Mouse (Mus musculus) B cell, adult 62 days (primary cell): ENCODE measurements around the gene Dnajb7. TPM values are rescaled to one million over a fixed set of nuclear protein-coding genes. Genes with fewer than 3 reads are reported as not detected.

Experiments used
- total RNA-seq: library from RNA; stranded (reverse); gene quantifications from 4 replicates; pipeline ENCODE4 v1.2.4, GENCODE M21; 2023

The Dnajb7 gene
- not detected in 4 replicates for total RNA-seq

GRCm38 (mm10) chr15:81408199-81408598, at the start of gene Dnajb7:
TSS of gene Dnajb7 (minus strand) at chr15:81408299.

DNA sequence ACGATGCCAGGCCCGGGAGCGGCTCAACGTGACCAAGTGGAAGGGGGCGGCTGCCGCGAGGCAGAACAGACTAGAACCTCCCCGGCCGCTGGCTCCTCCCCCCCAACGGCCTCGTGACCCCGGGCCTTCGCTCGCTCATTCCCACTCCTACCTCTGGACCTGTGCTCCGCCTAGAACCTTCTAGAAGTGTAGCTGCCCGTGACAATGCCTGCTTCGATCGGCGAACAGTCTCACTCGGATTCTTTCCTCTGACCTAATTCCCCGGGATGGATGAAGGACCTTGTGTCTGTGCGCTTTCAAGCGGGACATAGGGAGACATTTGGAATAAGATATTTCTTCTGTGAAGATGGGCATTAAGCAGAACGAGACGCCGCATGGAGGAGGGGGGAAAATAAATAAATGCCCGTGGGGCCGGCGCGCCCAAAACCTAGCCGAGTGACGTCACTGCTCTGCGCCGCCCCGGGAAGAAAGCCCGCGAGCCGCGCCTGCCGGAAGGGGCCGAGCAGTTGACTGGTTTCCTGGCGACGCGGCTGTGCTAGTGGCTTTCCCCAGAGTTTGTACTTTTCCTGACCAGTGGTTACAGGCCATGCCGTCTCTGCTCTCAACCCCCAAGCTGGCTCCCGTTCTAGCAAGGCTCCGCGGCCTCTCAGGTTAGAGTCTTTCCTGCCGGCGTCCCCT, 8.3 kb downstream of the Dnajb7 start, which contains the start of the genes St13 and Xpnpep3:
Gene St13, minus strand, starts transcription at position 440 of the 678 bp plus-strand sequence.
Gene Xpnpep3, plus strand, starts transcription at position 501 of the 678 bp plus-strand sequence.

GRCm38 (mm10) chr15:81360345-81361021, 47.6 kb downstream of the Dnajb7 start, which contains the start of gene Slc25a17:
TSS of gene Slc25a17 (minus strand) at chr15:81360812.

Other genes with a start within 250 kb of the Dnajb7 start
- gene Mrtfa, start 217.5 kb downstream of the Dnajb7 start, total RNA-seq: 116 to 140 TPM (median 131 TPM) in 4 replicates
- not detected in 4 replicates for gene Mchr1, start 172.8 kb downstream of the Dnajb7 start, total RNA-seq
- gene Slc25a17, start 47.5 kb downstream of the Dnajb7 start, total RNA-seq: 31.5 to 38.9 TPM (median 36.0 TPM) in 4 replicates
- gene St13, start 8.2 kb downstream of the Dnajb7 start, total RNA-seq: 81.2 to 102 TPM (median 87.7 TPM) in 4 replicates
- 11.8 to 16.8 TPM (median 14.7 TPM) in 4 replicates for gene Xpnpep3, start 8.2 kb downstream of the Dnajb7 start, total RNA-seq
- gene Rbx1, start 58.0 kb upstream of the Dnajb7 start, total RNA-seq: 78.3 to 104 TPM (median 89.1 TPM) in 4 replicates
- gene Ep300, start 177.1 kb upstream of the Dnajb7 start, total RNA-seq: 198 to 215 TPM (median 208 TPM) in 4 replicates